In genomic region chr9:122448342-122448741, GRCm38 (mm10) we compare ENCODE assay signal across 23 mouse cellular contexts.
DNase-seq lines count a peak whose midpoint lies in the region; ATAC-seq and TF ChIP-seq lines count a peak whose summit lies in the region.
"Had no signal": no experiment of that assay in that cellular context is flagged by ENCODE, and none has a peak within 500 bp of the region (broad histone marks: within the 10 kb centered on the region; RNA-seq: fewer than 3 reads in every experiment).

No protein-coding gene starts in this region.

- no peak overlapping the region for H3K27ac ChIP-seq in forebrain, embryonic 14.5 days (ENCODE audit: low read depth, low read length)
- H3K27ac ChIP-seq in forebrain, embryonic 12.5 days, result no peak overlapping the region
- H3K27ac ChIP-seq in midbrain, embryonic 14.5 days (replicated peaks; ENCODE audit: low read depth, low read length), result no peak overlapping the region
- no peak overlapping the region for H3K27ac ChIP-seq in midbrain, embryonic 16.5 days (ENCODE audit: low read length)
- peak overlapping the region; percentile 60; the same call in 1 of the 2 replicates for H3K27ac ChIP-seq in forebrain, embryonic 16.5 days (ENCODE audit: low read length)
- H3K27ac ChIP-seq: embryonic facial prominence, embryonic 15.5 days; gastrocnemius, adult 2 months; hindbrain, embryonic 10.5 days; intestine, embryonic 15.5 days had no signal

- peak; percentile 55; the same call in 1 of the 2 replicates for ATAC-seq in forebrain, embryonic 14.5 days
- ATAC-seq in forebrain, embryonic 12.5 days (ENCODE audit: low FRiP score), result no peak
- ATAC-seq in midbrain, embryonic 14.5 days (ENCODE audit: low FRiP score, low TSS enrichment), result no peak
- ATAC-seq in midbrain, embryonic 16.5 days, result no peak
- peak; percentile 85 for ATAC-seq in forebrain, embryonic 16.5 days
- ATAC-seq: activated CD4-positive, CD25-positive, alpha-beta regulatory T cell, adult 4 months; intestine, embryonic 15.5 days; Patski had no signal

- H3K9me3 ChIP-seq in forebrain, embryonic 14.5 days (replicated peaks; ENCODE audit: control insufficient read depth, low read length), result no peaks in the 10 kb centered on the region
- no peaks in the 10 kb centered on the region for H3K9me3 ChIP-seq in forebrain, embryonic 12.5 days
- no peaks in the 10 kb centered on the region for H3K9me3 ChIP-seq in midbrain, embryonic 14.5 days (ENCODE audit: control insufficient read depth, low read length)
- no peaks in the 10 kb centered on the region for H3K9me3 ChIP-seq in midbrain, embryonic 16.5 days (replicated peaks; ENCODE audit: control insufficient read depth, low read length, poor library complexity, severe bottlenecking)
- no peaks in the 10 kb centered on the region for H3K9me3 ChIP-seq in forebrain, embryonic 16.5 days (ENCODE audit: control insufficient read depth, low read length)
- H3K9me3 ChIP-seq: embryonic facial prominence, embryonic 15.5 days; heart, embryonic 12.5 days; hindbrain, embryonic 10.5 days; intestine, embryonic 15.5 days had no signal

- peak; percentile 70 for DNase-seq in forebrain, embryonic 14.5 days (ENCODE audit: low spot score)
- peak; percentile 46 for DNase-seq in midbrain, embryonic 14.5 days
- peak; percentile 66 for DNase-seq in brain, embryonic 14.5 days (ENCODE audit: low read depth)
- no peak for DNase-seq in thymus, postnatal 25 days
- DNase-seq in cerebellum, adult 18-20 months, result no peak
- DNase-seq: adrenal gland, postnatal 14 days; cerebellum, adult 11 months; cerebellum, adult 9-10 months; cerebellum, postnatal 25 days; gastrocnemius, adult 2 months; gastrocnemius, postnatal 25 days; kidney, adult 18-20 months had no signal

- H3K36me3 ChIP-seq in forebrain, embryonic 14.5 days (ENCODE audit: control insufficient read depth, insufficient read depth, low read length), result no peaks in the 10 kb centered on the region
- H3K36me3 ChIP-seq in forebrain, embryonic 12.5 days (replicated peaks), result no peaks in the 10 kb centered on the region
- no peaks in the 10 kb centered on the region for H3K36me3 ChIP-seq in midbrain, embryonic 14.5 days (ENCODE audit: control insufficient read depth, insufficient read depth, low read length)
- no peaks in the 10 kb centered on the region for H3K36me3 ChIP-seq in midbrain, embryonic 16.5 days (ENCODE audit: control insufficient read depth, insufficient read depth, low read length)
- H3K36me3 ChIP-seq in forebrain, embryonic 16.5 days (ENCODE audit: control insufficient read depth, insufficient read depth), result no peaks in the 10 kb centered on the region
- H3K36me3 ChIP-seq: embryonic facial prominence, embryonic 15.5 days; heart, embryonic 12.5 days; hindbrain, embryonic 10.5 days; intestine, embryonic 15.5 days had no signal

- H3K4me1 ChIP-seq in forebrain, embryonic 14.5 days (ENCODE audit: control insufficient read depth, insufficient read depth, low read length), result no peaks in the 10 kb centered on the region
- no peaks in the 10 kb centered on the region for H3K4me1 ChIP-seq in forebrain, embryonic 12.5 days
- no peaks in the 10 kb centered on the region for H3K4me1 ChIP-seq in midbrain, embryonic 14.5 days (ENCODE audit: control insufficient read depth, insufficient read depth, low read length)
- no peaks in the 10 kb centered on the region for H3K4me1 ChIP-seq in midbrain, embryonic 16.5 days (ENCODE audit: control insufficient read depth, insufficient read depth, low read length)
- H3K4me1 ChIP-seq in forebrain, embryonic 16.5 days (replicated peaks; ENCODE audit: control insufficient read depth, insufficient read depth, low read length), result peaks cover 5% of the 10 kb centered on the region
- H3K4me1 ChIP-seq: embryonic facial prominence, embryonic 15.5 days; intestine, embryonic 15.5 days had no signal

- WGBS in forebrain, embryonic 14.5 days, result 29% methylated on average over 4 of the region's 4 CpGs
- 43% methylated on average over 4 of the region's 4 CpGs for WGBS in forebrain, embryonic 12.5 days
- 55% methylated on average over 4 of the region's 4 CpGs for WGBS in midbrain, embryonic 14.5 days
- WGBS in midbrain, embryonic 16.5 days, result 47% methylated on average over 4 of the region's 4 CpGs
- whole genome bisulfite sequencing in forebrain, embryonic 16.5 days, result 14% methylated on average over 4 of the region's 4 CpGs

- no peak for TF ChIP-seq CTCF in brain, embryonic 14.5 days (IDR thresholded peaks at IDR 0.05; ENCODE audit: borderline replicate concordance, extremely low read depth, insufficient read depth, insufficient read length)

- H3K9ac ChIP-seq in forebrain, embryonic 14.5 days (ENCODE audit: low read length), result no peak overlapping the region
- no peak overlapping the region for H3K9ac ChIP-seq in forebrain, embryonic 12.5 days
- H3K9ac ChIP-seq in midbrain, embryonic 14.5 days (replicated peaks; ENCODE audit: low read length), result no peak overlapping the region
- no peak overlapping the region for H3K9ac ChIP-seq in midbrain, embryonic 16.5 days (ENCODE audit: low read depth, low read length)
- no peak overlapping the region for H3K9ac ChIP-seq in forebrain, embryonic 16.5 days (replicated peaks; ENCODE audit: low read depth, low read length)
- H3K9ac ChIP-seq: embryonic facial prominence, embryonic 15.5 days; heart, embryonic 12.5 days; intestine, embryonic 15.5 days had no signal

- H3K4me3 ChIP-seq in forebrain, embryonic 14.5 days (ENCODE audit: low read depth, low read length), result no peak overlapping the region
- H3K4me3 ChIP-seq in forebrain, embryonic 12.5 days (replicated peaks), result no peak overlapping the region
- H3K4me3 ChIP-seq in midbrain, embryonic 14.5 days (replicated peaks; ENCODE audit: low read depth, low read length), result no peak overlapping the region
- H3K4me3 ChIP-seq in midbrain, embryonic 16.5 days (ENCODE audit: low read depth, low read length), result no peak overlapping the region
- no peak overlapping the region for H3K4me3 ChIP-seq in forebrain, embryonic 16.5 days (replicated peaks; ENCODE audit: low read length)
- H3K4me3 ChIP-seq: embryonic facial prominence, embryonic 15.5 days; erythroblast, embryonic 14.5 days; gastrocnemius, adult 2 months; heart, embryonic 12.5 days; hindbrain, embryonic 10.5 days; intestine, embryonic 15.5 days had no signal

- no peak overlapping the region for H3K4me2 ChIP-seq in forebrain, embryonic 14.5 days (ENCODE audit: low read length)
- no peak overlapping the region for H3K4me2 ChIP-seq in forebrain, embryonic 12.5 days
- H3K4me2 ChIP-seq in midbrain, embryonic 14.5 days (ENCODE audit: low read length), result no peak overlapping the region
- H3K4me2 ChIP-seq in midbrain, embryonic 16.5 days (ENCODE audit: low read length), result no peak overlapping the region
- no peak overlapping the region for H3K4me2 ChIP-seq in forebrain, embryonic 16.5 days (ENCODE audit: low read length)
- H3K4me2 ChIP-seq: embryonic facial prominence, embryonic 15.5 days; heart, embryonic 12.5 days; intestine, embryonic 15.5 days had no signal

- no peak for TF ChIP-seq POLR2A in brain, embryonic 14.5 days (IDR thresholded peaks at IDR 0.05; ENCODE audit: borderline replicate concordance, extremely low read depth, insufficient read depth, insufficient read length, poor library complexity, severe bottlenecking)

- H3K27me3 ChIP-seq in forebrain, embryonic 14.5 days (replicated peaks; ENCODE audit: control insufficient read depth, insufficient read depth, low read length), result no peaks in the 10 kb centered on the region
- H3K27me3 ChIP-seq in forebrain, embryonic 12.5 days, result no peaks in the 10 kb centered on the region
- H3K27me3 ChIP-seq in midbrain, embryonic 14.5 days (ENCODE audit: control insufficient read depth, insufficient read depth, low read length), result no peaks in the 10 kb centered on the region
- H3K27me3 ChIP-seq in midbrain, embryonic 16.5 days (ENCODE audit: control insufficient read depth, insufficient read depth, low read depth, low read length), result no peaks in the 10 kb centered on the region
- no peaks in the 10 kb centered on the region for H3K27me3 ChIP-seq in forebrain, embryonic 16.5 days (replicated peaks; ENCODE audit: control insufficient read depth, insufficient read depth, low read length)
- H3K27me3 ChIP-seq: CH12.LX; embryonic facial prominence, embryonic 15.5 days; heart, embryonic 12.5 days; intestine, embryonic 15.5 days; Patski had no signal

Comparison
In these comparisons a context has a peak if more than half of its experiments do, and no peak if none do; other contexts are left out.
1. ATAC-seq: peak in forebrain, embryonic 14.5 days (single experiment) and forebrain, embryonic 16.5 days (single experiment); none in forebrain, embryonic 12.5 days (single experiment), midbrain, embryonic 14.5 days (single experiment) and midbrain, embryonic 16.5 days (single experiment).
2. DNase-seq: peak in forebrain, embryonic 14.5 days (single experiment), midbrain, embryonic 14.5 days (single experiment) and brain, embryonic 14.5 days (single experiment); none in thymus, postnatal 25 days (single experiment) and cerebellum, adult 18-20 months (0 of 2).